Mouse (Mus musculus) granulocyte monocyte progenitor cell, adult 5-6 weeks (primary cell): ENCODE measurements at regions not wholly inside any gene's neighbourhood (a gene's known extent, or its start where the extent isn't known, plus 50 kb on each side); places are given as distances from the start of the nearest gene placed in this dataset.

ENCODE experiments used
- ATAC-seq: replicated peaks from 2 replicates; pipeline ENCODE4 v1.8.0; 2016; ENCODE audit warnings: mild to moderate bottlenecking, moderate TSS enrichment, inconsistent platforms; ENCODE audit not compliant: poor library complexity, severe bottlenecking

- no peak for ATAC-seq
These were observed 79.1 kb downstream of the Ifi44 start for GRCm38 (mm10) chr3:151670628-151671027.

- no peak for ATAC-seq
These were observed 96.5 kb downstream of the Ifi44 start for GRCm38 (mm10) chr3:151653298-151653697.

DNA sequence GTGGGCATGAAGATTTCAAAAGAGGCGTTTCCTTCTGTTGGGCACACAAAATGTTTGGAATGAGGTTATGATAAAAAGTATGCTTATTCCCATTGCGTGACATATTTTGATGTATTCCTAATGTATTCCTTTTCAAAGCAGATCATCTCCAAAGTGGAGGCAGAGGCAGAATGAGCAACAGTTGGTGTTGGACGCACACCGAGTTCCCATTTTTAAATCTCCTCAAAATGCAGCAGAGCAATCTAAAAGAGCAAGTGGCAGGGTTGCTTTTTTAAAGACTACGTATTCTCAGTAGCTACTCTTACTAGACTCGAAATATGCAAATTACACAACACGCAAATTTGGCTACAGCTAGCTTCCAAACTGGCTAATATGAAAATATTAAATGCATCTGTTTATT is 98.2 kb downstream of the Ifi44 start:
- no peak for ATAC-seq

DNA sequence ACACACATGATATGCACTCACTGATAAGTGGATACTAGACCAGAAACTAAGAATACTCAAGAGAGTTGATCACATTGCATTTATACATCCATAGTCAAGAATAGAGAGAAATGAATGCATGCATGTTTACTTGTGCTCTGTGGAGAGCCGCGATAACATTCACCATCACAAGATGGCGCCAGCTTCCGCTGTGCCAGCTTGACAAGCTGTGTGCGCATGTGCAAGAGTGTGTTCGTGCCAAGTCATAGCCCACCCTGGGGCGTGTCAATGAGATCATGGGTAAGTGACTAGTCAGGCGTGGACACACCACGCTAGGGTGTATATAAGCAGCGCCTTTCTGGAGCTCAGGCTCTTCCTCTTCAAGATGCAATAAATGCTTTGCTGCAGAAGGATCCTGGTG is 102.1 kb downstream of the Ifi44 start:
- no peak; the same call in 1 of the 2 replicates for ATAC-seq

DNA sequence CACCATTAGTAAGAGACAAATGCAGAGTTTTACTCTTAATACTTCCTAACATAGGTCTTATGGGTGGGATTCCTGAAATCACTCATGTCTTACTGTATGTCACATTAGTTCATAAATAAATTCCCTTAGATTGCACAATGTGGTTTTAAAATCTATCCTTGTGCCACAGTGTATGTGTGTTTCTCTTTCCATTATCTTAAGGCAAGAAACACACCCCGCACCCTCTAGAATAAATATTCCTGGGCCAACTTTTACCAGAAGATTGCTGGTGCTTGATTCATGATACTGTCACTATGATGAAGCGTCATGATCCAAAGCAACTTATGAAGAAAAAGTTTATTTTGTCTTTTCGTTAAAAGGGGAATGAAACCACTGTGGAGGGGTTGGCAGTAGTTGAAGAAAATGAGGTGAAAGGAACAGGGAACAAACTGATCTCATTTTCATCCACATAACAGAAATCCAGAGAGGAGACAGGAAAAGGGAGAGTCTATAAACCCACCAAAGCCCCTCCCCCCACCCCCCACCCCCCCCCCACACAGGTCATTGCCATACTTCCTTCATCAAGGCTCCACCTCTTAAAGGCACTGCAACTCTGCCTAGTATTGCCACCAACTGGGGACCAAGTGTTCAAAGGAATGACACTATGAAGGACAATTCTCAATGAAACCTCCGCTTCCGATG is 110.2 kb downstream of the Ifi44 start:
- no peak for ATAC-seq

GRCm38 (mm10) chr3:151638326-151638725 is 111.4 kb downstream of the Ifi44 start:
- no peak for ATAC-seq

DNA sequence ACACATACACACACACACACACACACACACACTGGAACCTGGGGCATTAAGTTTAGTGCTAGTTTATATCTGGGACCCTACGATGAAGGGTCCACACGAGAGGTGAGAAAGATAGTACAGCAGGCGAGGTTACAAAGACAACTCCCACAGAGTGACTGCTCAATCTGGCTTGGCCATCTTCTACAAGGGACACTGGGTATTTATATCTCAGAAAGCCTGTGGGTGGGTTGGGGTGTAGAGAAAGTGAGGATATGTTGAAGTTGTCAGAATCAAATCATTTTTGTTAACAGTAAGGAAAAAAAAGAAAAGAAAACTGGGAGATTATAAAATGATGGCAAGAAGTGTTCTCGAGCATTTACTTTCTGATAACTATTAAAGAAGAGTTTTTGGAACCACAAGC is 138.8 kb downstream of the Ifi44 start:
- ATAC-seq = no peak

- no peak for ATAC-seq
These were observed 142.1 kb downstream of the Ifi44 start for GRCm38 (mm10) chr3:151607689-151608088.

DNA sequence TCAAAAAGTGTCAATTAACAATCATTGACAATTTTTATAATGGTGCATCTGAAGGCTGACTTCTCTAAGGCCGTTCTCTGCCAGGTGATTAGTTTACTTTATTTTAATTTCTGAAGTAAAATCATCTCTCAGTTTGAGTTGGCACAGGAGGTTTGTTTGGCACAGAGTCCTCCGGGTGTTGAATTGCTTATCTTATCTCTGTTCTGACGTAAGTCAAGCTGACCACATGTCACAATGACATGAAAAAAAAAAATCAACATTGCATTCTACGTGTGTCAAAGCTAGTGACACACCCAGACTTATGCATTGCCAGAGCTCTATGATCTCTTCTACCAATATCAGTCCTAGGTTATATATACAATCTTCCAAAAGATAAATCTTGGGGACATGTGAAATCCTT is 146.4 kb downstream of the Ifi44 start:
- ATAC-seq = peak; percentile 30; the same call in 1 of the 2 replicates
